Mouse (Mus musculus): Measurements from ENCODE around the gene Magi2.
A peak's percentile ranks its signal among the peaks of the same experiment; 100 is the strongest.

The Magi2 gene

DNA sequence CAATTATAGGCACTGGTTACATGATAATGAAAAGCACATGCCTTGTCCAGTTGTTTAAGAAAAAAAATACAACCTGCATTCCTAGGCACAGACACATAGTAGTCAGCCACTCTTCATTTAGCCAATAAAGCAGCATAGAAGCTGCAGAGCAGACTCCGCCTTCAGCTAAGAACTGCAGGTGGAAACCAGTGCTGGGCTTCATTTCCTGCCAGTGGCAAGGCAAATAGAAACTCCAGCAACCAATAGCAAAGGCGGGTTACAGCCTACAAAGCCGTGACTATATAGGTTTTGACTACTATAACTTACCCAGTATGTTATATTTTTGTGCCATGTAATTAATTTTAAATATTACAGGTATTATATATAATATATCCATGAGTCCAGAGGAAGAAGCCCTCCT, 1135.3 kb downstream of the Magi2 start:
- DNase-seq (ENCODE audit: low spot score in 2 of 2) = no peak

DNA sequence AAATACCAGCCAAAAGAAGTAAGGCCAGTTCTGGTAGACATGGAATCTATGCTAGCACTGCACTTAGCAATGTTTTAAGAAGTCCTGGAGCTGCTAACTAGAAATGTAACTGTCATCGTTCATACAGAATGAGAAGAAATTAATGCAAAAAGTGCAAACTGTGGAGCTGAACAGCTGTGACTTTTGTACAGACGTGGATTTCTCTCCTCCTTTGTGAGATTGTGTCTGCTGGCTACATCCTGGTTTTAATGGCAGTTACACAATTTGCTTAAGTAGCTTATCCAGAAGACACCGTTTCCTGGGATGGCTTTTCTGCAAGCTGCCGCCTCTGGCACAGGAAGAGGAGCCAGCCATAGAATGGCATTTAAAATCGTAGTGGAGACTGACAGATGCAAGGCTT, 1136.4 kb downstream of the Magi2 start:
- DNase-seq (ENCODE audit: low spot score in 2 of 2) = no peak

DNA sequence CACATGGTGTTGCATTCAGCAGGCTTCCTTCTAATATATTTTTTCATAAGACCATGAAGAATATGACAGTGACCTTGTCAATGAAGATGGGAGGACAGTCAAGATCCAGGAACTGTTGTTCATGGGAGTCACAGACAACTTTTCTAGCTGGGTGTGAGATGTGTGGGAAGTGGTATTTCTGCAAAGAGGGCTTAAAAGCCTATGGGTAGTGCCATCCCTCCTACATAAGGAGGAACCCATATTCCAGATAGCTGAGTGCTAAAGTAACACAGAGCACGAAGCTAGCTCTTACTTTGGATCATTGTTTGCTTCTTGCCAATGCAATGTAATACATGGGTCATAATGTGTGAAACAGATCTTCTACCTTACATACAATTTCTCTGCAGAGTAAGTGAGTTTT, 1146.8 kb downstream of the Magi2 start:
- no peak for DNase-seq (ENCODE audit: low spot score in 2 of 2)

DNA sequence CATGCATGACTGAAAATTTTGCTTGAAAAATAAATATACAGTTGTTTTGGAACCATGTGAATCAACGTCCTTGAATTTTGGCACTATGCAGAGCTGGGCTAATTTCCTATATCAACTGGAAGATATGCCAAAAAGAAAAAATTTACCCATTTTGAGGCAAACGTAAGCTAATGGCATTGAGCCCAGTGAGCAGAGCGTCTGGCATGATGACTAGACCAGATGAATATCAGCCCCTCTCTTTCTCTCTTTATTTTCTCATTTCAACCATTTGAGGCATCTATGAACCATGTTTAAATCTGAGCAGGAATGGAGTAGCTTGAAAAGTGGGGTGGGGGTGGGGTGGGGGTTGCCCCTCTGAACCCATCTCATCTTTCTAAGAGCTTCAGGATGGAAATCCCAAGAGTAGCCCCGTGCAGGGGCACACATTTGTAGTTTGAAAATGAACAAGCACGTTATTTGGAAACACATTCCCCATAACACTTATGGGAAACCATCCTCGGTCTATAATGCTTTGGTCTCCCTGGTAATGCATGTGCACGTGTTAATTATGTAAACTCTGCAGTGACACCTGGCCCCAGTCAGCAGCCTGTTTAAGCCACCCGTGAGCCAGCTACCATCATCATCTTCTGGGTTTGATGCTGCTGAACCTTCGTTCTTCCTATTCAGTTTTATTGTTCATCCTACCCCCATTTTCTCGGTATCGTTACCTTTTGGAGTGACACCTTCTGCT, 1151.4 kb downstream of the Magi2 start:
- no peak for DNase-seq (ENCODE audit: low spot score in 2 of 2)

DNA sequence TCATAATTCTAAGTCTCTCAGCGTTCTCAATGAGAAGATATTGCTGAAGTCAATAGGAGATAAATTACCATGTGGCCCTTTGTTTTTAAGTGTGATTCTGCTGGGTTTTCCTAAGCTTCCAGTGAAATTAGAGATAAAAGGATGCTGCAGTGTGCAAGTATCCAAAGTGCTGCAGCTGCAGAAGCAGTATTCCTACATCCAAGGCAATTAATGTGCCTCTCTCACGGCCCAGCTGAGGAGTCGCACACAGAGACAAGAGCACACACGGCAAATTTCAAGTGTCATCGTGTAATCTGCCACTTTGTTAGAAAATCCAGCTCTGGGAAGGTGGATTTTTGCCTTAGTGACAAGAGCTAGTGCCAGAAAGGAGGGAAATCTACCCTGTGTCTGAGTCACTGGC, 1177.7 kb downstream of the Magi2 start:
- DNase-seq (ENCODE audit: low spot score in 2 of 2) = no peak

DNA sequence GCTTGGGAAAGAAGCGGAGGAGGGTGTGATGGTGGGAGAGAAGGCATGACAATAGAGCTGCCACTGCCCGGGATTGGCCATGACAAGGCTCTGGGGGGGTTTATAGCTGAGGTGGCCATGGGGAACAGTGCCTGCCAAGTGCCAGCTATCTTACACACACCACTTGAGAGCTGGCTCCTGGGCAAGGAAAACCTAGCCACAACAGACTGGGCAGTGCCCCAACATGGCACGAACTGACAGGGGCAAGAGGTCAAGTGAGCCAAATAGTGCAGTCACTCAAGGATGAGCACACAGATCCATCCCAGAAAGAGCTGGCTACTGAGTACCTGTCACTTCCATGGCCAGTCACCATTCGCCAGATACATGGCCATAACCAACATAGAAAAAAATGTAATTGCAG, 1179.8 kb downstream of the Magi2 start:
- DNase-seq (ENCODE audit: low spot score in 2 of 2) = no peak

DNA sequence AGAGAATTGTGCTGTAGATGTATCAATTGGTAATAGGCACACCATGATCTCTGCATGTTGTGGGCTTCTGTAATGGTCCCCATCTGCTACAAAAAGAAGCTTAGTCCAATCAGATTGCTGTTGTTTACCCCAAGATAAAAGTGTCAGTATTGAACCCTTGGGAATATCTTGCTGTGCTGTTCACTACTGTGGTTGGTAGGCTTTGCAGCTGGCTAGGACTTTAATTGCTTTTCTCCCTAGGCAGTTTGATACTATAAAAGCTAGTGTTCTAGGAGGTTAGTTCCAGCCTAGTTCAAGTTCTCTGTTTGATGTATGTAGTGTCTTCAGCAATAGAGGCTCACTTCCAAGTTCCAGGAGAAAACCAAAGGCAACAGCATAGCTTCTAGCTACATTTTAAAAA, 1188.5 kb downstream of the Magi2 start:
- no peak for DNase-seq (ENCODE audit: low spot score in 2 of 2)

DNA sequence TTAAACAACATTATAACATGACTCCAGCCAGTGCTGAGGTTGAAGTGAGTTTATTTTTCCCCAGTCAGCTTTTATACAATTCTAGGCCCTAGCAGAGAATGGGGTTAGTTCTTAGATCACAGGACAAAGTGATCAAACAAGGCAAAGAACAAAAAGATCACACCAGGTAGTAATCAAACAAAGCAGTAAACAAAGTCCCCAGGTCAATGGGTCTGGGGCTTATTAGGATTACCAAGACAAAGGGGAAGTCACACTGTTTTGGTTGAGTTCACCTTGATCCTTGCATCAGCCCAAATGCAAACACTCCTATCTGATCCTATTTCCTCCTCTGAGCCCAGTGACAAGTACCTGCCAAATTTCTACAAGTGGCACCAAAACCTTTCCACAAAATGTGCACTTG, 1190.5 kb downstream of the Magi2 start:
- DNase-seq (ENCODE audit: low spot score in 2 of 2) = no peak

DNA sequence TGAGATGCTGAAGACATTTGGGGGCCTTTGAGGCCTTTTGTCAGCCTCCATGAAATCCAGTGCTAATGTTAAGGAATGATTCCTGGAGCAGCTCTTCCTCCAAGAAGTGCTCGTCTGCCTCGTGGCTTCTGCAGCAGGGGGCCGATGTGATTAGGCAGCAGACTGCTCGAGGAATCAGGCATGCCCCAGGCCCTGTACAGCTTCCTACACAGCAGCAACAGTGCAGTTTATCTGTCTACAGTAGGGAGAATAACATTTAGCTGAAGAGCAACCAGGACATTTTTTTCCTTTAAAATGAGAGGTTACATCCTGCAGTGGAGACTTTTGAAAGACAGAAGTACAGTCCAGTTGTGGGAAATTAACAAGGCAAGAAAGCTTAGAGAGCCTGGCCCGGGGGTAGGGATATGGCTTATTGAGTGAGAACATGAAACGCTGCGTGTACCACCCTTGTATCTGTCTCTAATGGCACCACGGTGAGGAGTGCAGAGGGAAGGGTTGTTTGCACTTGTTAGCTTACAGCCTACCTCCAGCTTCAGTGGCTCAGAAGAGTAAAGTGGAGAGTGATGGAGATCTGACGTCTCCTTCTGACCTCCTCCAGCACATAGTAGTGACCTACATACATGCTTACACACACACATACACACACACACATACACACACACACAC, 1205.4 kb downstream of the Magi2 start:
- no peak for DNase-seq (ENCODE audit: low spot score in 2 of 2)

DNA sequence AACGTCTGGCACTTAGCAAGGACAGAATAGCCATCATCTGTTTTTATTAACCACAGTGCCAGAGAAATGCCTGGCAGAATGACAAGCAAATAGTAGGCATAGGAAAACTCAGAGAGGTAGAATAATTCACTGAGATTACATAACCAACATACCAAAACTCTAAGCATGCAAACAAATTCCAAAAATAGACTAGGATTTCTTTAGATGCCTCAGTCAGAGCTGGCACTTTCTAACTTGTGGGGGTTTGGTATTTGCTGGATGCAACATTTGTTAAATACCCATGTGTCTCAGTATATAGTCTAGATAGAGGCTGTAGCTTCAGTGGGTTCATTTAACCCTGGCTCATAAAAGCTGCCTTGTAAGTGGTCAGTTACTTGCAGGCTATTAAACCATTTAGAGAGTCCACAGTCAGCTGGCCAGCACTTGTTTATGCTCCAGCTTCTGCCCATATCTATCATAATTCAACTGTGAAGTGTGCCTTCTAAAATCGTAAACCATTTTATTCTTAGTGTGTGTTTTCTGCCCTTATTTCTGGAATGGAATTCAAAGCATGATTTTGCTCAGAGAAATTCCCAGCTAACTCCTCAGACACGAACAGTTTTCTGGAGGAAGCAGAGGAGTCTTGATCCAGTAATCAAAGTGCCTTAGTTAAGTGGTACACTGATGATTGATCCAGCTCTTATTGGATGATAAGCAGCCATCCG, 1219.8 kb downstream of the Magi2 start:
- no peak for DNase-seq (ENCODE audit: low spot score in 2 of 2)

DNA sequence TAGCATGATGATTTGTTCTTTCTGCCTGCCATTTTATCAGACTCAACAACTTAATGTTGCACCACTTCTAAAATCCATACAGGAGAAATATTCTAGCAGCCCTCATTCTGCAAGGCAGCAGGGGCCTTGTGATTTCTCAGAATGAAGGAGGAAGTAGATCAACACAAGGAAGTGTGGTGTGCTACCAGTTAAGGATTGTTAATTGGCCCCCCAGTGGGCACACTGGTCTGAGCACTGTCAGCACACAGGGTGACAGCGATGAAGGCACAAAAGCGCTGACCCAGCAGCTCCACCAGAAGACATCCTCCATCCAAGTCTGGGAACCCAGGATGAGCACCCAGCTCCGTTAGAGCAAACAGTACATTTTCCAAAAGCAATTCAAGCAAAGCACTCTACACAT, 1229.3 kb downstream of the Magi2 start:
- DNase-seq (ENCODE audit: low spot score in 2 of 2) = no peak

DNA sequence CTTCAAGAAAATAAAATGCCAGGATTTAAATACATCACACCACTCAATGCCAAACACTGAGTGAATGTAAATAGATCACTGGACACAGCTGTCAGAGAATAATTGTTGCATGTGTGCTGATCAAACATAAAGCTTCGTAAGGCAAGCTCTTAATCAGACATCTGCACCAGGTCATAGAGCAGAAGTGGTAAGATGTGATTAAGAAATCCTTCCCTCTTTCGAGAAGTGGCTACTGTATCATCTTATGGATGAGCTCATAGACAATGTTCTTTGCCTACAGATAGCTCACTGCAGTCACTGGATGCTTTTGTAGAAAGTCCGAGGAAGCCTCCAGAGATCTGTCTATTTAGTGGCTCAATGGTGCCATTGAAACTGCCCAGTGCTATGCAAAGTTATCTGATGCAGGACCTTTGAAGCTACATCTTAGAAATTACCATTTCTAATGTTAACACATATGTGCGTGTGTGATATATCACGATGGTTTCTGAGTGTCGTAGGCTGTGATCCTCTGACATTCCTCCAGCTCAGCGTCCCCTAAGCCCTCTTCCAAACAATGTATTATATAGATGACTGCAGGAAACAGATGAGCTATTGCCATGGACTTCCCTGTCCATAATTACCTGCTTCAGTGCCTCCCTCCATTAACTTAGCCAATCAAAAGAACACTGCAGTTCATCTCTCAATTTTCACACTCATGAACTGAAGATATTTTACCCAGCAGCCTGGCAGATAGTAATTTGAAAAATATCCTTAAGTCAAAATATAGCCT, 1231.1 kb downstream of the Magi2 start:
- DNase-seq (ENCODE audit: low spot score in 2 of 2) = no peak

DNA sequence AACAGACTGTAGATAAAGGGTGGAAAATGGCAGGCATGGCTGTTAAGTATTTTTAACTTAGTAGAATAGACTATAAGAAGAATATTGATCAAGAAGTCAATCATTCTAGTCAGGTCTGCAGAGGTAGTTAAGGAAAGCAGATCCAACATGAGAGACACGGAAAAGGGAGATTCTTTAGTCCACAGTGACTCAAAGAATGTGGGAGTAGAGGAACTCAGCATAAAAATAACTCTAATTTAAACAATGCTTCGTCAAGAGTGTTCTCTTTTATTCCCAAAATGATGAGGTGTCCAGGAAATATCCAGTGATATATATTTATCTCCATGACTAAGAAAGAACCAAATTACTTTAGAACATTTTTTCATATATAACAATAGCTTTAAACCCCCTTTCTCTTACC, 1234.9 kb downstream of the Magi2 start:
- DNase-seq (ENCODE audit: low spot score in 2 of 2) = no peak

DNA sequence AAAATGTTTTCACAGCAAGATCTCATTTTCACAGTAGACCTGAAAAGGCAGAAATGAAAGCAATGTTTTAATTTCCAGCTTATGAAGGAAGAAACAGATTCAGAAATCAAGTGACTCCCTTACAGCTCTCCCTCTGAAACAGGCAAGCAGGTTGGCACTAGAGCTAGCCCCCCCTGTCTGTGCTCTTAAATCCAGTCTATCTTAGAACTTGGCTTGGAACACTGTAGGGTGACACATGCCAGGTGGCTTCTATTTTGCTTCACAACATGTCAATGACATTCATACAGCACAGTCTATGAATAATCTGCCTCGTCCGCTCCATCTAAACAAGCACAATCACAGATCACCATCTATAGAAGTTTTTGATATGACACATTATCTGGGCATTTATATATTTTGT, 1235.5 kb downstream of the Magi2 start:
- no peak for DNase-seq (ENCODE audit: low spot score in 2 of 2)

DNA sequence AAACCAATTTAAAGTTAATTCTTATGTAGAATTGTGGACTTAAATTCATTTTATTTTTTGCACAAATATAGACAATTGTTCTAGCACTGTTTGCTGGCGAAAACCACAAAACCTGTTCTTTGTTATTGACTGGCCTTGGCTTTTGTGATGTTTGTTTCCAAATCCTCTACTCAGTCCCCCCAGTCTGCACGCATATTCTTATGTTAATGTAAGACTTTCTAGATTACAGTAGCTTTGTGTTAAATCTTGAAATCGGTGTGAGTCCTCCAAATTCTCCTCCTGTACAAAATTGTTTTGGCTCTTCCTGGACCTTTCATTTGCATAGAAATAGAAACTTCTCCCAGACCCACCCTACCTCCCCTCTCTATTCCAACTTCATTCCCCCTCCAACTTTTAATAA, 1242.9 kb downstream of the Magi2 start:
- DNase-seq (ENCODE audit: low spot score in 2 of 2) = no peak

DNA sequence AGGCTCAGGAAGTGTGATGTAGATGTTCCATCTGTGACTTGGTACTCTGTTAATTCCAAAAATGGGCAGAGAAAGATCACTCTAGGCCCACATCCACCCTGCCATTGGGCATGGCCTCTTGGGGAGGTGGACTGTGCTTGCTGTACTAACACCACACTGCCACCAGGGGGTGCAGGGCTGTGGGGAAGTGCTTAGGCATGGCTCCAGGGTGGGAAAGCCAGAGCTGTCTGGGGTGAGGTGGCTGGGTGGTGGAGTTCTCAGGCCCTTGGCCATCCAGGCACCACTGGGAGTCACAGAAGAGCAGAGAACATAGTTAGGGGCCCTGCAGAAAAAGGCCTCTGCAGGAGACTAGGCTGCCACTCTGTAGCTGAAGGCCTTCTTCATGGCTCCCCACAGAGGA, 1243.6 kb downstream of the Magi2 start:
- peak; percentile 9 to 30 for DNase-seq (ENCODE audit: low spot score in 2 of 2)

DNA sequence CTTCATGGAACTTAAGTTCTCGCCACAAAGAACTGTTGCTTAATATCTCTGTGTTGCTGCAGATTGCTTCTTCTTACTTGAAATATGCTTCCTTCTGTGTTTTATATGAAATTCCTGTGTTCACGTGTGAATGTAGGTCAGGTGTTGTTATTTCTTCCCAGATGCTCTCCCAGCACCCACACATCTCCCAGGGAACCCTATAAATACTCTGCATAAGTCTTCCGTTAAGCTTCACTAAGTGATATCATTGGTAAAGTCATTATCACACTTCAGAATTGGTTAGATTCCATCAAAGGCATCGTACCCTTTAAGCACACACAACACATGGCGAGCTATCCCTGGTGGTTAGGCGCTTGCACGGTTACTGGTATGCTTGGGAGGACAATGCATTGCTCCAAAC, 1257.7 kb downstream of the Magi2 start:
- no peak for DNase-seq (ENCODE audit: low spot score in 2 of 2)

DNA sequence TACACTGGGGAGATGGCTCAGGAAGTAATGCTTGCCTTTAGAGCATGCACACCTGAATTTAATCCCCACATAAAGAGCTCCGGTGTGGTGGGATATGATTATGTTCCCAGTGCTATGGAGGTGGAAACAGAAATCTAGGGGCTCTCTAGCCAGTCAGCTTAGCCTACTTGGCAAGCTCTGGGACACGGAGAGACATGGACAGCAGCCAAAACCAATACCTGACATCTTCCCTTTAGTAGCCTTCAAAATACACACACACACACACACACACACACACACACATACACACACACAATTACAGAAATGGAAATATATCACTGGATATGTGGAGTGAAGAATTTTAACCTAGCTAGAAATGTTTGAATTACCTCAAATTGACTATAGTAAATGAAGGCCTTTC, 1265.1 kb downstream of the Magi2 start:
- DNase-seq (ENCODE audit: low spot score in 2 of 2) = no peak

DNA sequence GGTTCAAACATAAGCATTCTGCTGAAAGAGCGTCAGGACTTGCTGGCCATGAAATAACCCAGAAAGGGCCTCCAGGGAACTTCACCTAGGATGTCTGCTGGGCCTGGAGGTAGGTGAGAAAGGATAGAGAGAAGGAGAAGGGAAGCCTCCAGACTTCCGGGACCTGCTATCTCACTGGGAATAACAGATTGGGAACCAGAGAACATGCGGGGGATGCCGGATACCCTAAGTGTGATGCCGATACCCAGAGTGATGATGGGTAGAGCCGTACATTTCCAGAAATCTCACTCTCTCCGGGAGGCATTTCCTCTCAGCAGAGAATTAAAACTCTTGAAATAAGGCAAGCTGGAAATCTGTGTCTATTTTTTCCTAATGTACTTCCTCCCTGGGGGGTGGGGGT, 1265.8 kb downstream of the Magi2 start:
- no peak for DNase-seq (ENCODE audit: low spot score in 2 of 2)

DNA sequence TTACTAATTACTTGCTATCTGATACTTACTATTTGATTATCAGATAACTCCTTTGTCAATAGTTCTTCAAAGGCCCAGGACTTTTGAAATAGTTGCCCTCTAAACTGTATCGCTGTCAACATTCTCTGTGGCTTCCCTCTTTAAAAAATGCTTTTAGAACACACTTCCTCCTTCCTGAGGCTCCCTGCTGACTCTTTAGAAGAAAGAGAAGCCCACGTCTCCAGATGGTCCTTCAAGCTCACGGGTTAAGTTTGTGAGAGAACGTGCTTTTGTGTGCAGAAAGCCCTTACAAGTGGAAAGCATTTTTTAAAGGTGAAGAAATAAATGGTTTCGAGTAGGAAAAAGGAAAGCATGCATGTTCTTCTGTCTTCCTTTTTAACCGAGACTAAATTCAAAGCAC, 1267.2 kb downstream of the Magi2 start:
- DNase-seq (ENCODE audit: low spot score in 2 of 2) = no peak

DNA sequence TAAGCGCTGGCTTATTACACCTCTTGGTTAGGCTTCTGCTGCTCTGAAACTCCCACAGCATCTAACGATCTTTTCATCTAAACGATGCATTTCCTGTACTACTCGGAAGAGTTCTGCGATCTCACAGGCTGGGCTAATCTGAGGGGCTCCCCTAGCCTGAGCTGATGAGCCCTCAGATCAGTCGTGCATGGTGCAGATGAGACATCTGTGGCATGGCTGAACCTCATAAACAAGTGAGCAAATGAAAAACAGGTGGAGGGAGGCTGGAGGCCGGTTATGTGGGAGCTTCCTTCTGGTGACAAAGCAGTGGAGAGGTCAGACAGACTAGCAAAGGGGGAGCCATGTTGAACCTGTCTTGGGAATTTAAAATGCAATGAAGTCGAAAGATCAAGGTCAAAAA, 1270.1 kb downstream of the Magi2 start:
- no peak for DNase-seq (ENCODE audit: low spot score in 2 of 2)

DNA sequence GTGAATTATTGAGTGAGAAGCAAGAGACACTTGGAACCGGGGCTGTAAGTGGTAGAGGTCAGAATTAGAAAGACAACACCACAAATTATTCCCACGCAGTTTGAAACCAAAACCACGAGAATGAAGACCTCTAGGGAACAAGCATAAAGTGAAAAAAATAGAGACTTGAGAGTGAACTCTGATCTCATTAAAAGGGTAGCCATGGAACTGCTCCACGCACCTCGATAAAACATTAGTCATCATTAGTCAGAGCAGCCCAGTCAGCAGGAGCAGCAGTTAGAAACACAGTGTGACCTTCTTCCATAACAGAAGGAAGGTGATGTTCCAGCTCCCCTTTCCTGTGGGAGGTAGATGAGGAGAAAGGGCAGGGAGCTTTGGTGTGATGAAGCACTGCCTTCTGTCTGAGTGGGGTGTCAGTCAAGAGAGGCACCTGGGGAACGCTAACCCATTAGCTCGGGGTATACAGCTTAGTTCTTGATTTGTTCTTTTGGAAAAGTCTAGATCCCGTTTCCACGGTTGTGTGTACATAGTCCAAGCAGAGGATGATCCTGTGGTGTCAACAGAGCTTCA, 1272.3 kb downstream of the Magi2 start:
- DNase-seq (ENCODE audit: low spot score in 2 of 2) = no peak

All from spleen, postnatal 14 days (tissue).